Mouse (Mus musculus) liver, postnatal 0 days (tissue): ENCODE data around the gene Mnt.

Experiments used
- CTCF ChIP-seq: sonication (generic); IDR thresholded peaks from 2 replicates; pipeline ENCODE4 v1.5.1; 2016; ENCODE audit warnings: antibody characterized with exemption, low read depth
- EP300 ChIP-seq: IDR thresholded peaks from 2 replicates; pipeline ENCODE4 v1.6.1; 2016; ENCODE audit warnings: antibody characterized with exemption, low read depth, mild to moderate bottlenecking

DNA sequence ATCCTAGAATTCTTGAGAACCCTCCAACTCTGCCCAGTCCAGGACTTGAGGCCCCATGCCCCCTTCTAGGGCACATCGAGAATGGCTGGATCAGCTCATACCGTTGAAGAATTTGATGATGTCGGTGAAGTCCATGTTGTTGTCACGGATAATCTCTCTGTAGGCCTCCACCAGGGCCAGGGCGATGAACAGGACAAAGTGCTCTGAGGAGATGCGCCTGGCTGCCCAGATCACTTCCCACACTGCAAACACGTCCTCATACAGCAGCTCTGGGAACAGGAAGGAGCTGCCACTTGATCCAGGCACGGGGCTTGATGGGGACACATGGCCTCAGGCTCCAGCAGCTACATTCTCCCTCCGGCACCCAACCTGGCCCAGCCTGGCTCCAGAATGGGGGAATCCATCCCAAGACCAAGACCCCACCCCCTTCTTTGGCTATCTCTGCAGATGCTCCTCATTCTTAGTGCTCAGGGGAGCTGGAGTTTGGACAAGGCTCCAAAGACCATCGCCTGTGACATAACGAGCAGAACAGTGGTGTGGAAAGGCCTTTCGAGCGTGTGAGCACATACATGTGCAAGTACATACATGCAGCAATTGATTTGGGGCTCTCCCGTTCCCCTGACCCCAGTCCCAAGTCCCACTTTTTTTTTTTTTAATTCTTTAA is 20.4 kb downstream of the Mnt start:
- no peak for TF ChIP-seq CTCF
- no peak for TF ChIP-seq EP300
